Mouse (Mus musculus) left cerebral cortex, adult 9 months (tissue): ENCODE results near the gene A430078G23Rik.
A peak's percentile ranks its signal among the peaks of the same experiment; 100 is the strongest.

Experiments
- DNase-seq, 2 experiments: peaks; one replicate each; pipeline ENCODE4 v3.0.0; 2022; ENCODE audit warnings: low spot score in 2 of 2

A430078G23Rik gene

DNA sequence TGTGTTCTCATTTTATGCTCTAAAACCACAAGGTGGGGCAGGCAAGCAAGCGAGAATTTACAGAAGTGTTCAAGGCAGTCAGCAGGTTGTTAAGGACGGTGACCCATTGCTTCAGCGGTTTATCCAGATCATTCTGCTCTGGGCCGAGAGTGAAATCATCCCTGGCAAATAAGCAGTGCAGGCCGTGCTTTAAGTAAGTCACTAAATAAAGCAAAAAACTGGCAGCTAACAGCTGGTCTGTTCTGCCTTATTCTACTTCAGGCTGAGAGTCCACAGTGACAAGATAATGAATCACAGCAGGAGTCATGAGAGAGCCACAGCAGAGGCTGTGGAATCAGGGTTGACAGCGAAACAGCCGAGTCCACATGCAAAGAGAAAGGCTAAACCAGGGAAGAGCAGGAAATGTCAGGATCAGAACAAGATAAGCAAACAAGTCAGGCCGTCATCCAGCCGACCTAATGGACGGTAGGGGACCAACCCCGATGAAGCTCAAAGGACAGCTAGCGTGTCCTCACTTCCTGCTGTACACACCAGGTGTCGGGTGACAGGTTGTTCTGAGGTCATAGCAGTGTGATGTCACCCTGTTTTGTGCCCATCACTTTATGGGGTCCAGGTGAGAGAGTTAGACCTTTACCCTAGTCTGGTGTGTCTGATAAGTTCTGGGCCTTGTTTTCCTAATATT is 4.9 kb upstream of the A430078G23Rik start:
- DNase-seq: peak in 1 of 2 experiments; percentile 8

DNA sequence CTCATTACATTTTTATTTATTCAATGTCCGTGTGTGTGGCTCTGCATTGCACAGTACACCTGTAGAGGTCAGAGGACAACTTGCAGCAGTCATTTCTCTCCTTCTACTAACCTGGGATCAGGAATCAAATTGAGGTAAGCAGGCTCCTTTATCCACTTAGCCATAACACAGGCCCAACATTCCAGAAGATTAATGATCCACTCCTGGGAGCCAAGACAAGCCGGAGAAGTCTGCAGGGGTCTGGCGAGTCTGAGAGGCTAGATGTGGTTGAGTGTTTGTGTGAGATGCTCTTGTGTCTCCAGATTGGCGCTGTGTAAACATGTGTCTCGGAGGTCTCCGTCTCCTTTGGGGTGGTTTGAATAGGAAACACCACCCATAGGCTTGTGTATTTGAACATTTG is 2.5 kb upstream of the A430078G23Rik start:
- no peak for DNase-seq

DNA sequence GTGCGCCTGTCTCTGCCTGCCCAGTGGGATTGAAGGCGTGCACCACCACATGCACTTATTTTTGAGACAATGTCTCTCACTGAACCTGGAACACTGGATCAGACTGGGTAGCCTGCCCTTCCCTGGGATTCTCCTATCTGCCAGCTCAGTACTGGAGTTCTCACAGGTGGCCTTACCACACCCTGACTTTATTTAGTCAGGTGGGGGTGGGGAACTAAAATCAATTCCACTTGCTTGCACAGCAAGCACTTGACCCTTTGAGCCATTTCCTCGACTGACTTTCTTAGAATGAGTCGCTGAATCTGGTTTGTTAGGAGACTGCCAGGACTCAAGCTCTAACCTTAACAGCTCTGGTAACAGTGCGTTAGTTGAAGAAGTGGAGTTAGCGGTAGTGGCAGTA is 500 bp upstream of the A430078G23Rik start:
- no peak for DNase-seq

DNA sequence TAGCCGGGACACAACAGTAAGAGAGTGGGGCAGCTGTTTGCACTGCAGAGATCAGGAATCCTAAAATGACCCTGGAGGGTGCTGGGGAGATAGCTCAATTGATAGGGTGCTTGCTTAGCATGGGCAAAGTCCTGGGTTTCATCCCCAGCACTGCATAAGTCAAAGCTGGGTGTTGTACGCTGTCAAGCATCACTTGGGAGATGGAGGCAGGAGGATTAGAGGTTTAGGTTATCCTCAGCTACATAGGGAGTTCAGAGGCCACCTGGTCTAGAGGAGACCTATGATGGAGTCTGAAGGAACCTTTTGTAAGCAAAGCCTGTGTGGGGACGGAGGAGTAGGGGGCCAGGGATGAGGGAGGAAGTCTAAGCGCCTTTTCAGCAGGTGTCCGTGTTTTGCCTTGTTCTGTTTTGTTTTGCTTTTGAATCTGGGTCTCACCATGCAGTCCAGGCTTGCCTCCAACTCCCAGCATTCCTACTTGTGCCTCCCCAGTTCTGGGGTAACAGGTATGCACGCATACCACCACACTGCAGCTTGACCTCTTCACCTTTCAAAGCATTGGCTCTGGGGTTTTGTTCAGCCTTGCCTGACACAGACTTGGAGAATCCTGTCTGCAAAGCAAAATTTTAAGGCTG is 712 bp downstream of the A430078G23Rik start:
- DNase-seq: no peak

DNA sequence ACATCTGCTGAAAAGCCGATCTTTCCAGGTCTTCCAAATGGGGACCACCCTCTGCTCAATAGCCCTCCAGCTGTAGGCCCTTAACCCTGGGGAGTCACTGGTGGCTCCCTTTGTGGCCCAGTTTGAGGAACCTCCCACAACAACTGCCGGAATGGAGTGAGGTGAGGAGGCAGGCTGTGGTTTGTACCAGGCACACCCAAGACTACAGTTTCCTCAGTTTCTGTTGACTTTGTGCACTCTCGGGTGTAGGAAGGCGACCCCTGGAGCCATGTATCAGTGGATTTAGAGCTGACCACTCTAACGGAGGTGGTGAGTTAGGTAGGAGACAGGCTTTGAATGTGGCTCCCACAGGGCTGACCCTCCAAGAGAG is 1.2 kb downstream of the A430078G23Rik start:
- no peak for DNase-seq

DNA sequence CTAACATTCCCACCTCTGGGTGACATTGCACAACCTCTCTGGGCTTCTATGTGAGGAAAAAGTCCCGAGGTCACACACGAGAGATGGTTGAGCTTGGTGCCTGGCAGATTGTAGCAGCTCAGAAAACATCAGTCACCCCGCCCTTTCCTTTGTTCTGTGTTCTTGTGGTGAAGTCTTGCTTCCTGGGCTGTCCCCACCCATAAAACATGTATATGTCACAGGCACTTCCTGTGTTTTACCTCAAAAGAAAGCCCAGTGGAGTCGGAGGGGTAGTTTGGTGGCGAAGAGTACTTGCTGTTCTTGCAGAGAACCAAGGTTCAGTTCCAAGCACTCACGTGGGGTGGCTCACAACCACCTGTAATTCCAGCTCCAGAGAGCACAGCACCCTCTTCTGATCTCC is 2.4 kb downstream of the A430078G23Rik start:
- DNase-seq: no peak

DNA sequence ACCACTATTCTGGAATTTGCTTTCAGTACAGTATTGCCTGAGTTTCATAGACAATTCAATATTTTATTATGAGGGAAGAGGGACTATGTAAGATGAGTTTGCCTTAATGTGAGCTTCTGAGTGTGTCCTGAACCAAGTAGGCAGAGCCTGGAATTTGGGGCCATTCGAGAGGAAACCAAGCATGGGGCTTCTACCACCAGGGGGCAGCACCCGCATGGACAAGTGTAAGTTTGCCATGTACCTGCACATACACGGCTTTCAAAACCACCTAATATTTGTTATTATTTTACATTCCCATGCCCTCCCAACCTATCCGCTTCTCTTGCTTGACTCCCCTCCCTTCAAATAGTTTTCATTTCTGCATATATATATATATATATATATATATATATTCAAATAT is 4.8 kb downstream of the A430078G23Rik start:
- DNase-seq: peak in 1 of 2 experiments; percentile 85

DNA sequence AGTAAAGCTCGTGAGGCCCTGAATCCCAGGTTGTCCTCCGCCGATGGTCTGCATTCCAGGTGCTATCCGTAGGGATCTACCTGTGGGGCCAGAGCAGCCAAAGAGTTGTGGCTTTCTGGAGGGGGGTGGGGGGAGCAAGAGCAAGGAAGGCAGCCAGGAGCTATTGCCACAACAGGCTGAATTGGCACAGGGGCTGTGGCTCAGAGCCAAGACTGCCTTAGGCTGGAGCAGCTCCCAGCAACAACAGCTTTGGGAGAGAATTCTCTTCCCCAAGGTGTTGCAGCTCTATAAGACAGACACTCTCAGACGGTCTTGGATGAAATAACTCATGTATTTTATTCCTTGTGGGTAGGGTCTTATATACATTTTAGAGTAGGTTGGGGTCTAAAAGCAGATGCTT is 13.9 kb downstream of the A430078G23Rik start:
- no peak for DNase-seq

DNA sequence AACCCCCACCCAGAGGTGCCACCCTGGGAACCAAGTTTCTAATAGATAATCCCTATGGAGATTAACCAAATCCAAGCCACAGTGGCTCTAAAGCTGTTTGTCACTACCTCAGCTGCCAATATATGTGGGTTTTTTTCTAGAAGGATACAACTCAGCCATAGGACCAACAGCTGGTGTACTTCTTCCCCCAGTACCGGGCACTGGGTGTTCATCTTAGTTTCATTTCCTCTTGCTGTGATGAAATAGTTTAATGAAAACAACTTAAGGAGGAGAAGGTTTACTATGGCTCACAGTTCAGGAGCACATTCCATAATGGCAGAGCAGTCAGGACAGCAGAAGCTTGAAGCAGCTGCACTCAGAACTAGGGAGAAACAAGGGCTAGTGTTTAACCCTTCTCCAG is 14.9 kb downstream of the A430078G23Rik start:
- no peak for DNase-seq

DNA sequence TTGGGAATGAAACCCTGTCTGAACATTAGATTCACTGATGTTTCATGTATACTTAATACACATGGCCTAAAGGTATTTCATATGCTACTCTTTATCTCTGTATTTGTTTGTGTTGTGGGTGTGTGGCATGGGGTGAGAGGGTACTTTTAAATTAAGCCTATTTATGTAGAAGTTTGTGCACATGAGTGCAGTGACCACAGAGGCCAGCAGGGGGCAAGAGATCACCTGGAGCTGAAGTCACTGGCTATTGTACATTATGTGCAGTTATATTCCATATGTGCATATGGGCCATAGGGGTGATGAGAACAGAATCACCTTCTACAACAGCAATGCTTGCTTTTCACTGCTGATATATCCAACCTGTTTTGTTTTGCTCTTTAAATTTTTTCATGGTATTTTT is 22.5 kb downstream of the A430078G23Rik start:
- no peak for DNase-seq

DNA sequence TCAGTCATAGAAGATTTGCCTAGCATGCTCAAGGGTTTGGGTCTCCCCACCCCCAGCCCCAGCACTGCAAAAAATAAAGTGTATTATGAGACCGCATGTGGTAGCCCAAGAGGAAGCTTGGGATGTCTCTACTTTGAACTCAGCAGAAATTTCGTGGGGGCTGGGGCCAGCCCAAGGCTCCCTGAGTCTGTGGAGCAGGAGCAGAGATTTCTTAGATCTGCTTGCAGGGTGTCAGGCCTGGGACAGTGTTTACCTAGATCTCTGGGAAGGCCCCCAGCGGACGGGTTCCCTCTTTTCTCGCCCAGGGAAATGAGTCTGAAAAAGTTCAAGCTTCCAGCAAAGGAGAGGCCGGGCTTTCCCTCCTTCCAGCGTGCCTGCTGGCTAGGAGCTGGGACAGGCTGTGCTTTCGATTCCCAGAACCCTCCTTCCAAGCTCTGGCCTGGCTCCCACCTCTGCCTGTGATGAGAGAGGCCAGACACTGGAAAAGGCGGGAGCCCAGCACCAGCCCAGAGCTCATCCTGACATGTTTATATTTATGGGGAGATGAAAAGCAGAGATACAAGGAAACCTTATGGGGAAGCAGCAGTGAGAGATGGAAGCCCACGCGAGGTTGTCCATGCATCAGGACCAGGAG is 23.5 kb downstream of the A430078G23Rik start:
- no peak for DNase-seq

DNA sequence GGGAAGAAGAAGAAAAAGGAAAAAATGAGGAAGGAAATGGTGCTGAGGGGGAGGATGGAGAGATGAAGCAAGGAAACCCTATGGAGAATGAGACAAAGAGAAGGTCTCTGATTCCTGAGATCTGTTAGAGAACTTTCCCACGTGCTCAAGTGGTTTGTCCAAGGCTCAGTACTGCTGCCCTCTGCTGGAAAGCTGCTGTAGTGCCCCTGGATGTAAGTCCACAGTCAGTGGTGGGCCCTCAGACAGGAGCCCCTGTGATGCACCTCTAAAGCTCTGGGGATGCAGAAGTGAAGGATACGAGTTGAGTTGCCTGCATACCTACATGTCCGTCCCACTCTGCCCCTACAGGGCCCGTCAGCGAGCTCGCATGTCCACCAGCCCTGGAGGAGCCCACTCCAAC is 34.1 kb downstream of the A430078G23Rik start:
- peak in 1 of 2 experiments; percentile 63 for DNase-seq

DNA sequence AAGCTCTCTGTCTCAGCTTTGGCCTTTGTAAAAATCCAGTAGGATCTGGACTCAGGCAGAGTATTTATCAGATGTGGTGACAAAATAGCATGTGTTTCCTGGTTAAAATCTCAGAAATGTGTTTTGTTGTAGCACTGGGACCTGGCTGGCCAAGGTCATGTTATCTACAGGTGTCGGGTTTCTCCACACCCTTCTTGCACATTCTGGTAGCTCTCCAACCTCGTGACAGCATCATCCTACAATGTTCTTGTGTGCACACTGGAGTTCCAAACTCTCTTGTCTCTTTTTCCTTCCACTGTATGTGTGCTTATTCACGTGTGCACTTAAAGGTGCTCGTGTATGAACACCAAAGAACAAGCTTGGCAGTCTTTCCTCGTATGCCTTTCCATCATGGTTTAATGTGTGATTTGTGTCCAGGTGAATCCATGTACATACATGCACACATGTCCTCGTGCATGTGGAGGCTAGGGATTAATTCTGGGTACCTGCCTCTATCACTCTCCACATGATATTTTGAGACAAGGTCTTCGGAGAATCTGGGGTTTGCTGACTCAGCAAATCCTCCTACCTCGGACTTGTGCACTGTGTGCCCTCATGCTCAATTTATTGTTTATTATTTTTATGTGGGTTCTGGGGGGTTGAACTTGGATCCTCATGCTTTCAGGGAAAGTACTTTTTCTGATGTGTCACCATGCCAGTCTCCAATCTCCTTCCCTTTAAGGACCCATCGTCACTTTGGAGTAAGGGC is 35.5 kb downstream of the A430078G23Rik start:
- no peak for DNase-seq

DNA sequence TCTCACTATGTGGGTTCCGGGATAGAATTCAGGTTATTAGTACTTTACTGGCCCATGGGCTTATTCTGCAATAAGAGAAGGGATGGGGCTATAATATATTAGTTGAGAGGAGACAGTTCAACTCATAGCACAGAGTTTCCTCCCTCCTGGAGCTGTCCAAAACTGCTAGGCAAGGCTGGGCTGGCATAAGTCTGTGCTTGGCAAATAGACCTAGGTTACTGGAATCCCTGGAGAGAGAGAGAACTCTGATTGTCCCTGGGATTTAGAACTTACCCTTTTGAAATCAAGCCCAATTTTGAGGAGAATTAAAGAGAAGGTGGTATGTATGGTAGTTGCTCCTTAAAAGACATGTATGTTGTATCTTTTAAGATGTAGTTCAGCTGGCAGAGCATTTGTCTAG is 36.3 kb downstream of the A430078G23Rik start:
- DNase-seq: no peak

DNA sequence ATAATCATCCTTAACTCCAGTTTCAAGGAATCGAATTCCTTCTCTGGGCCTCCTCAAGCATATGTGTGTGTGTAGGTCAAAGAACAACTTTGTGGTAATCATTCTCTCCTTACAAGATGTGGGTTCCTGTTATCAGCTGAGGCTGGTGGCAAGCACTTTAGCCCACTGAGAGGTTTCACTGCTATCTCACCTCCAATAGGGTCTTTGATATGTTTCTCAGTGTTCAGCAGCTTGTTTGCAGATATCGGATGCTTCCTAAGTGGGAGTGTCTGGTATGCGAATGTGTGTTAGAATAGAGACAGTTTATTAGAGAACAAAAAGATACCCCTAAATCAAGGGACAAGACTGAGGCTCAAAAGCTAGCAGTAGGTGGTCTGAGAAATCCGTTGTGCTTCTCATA is 39.1 kb downstream of the A430078G23Rik start:
- DNase-seq: no peak

DNA sequence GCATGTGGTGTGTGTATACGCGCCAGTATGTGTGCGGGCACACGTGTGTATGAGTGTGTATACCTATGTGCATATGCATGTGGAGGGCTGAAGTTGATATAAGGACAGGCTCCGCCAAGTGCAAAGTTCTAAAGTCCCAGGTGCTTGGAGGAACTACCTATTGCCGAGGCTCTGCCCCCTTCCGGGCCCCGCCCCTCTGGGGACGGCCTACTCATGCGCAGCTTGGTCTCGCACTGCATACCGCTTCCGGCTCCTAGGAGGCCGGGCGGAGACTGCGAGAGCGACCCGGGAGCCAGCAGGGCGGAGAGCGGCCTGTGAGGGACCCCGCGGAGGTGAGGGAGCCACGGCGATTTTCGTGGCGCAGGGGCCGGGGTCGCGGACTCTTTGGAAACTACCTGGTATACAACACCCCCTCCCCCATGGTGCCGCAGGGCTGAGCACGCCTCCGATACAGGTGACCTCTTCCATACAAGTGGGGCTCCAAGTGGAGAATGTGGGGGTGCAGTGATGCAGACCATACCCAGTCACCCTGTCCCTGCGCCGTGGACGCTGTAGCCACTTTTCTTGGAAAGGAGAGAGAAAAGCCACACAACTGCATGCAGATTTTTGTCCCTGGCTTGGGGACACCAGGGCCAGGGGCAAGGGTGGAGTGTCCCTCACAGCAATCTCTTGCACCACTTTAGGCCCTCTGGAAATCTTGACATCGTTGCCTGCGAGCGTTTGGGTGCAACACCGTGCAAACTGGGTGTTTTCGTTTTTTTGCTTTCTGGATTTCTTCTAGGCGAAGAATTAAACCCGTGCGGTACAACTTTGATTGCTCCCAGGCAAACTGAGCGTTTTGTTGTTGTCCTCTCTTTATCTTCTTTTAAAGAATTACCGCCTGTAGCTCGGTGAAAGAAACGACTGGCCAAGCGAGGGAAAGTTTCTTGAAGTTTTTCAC is 39.8 kb downstream of the A430078G23Rik start, which contains the start of gene Arhgef18:
Gene Arhgef18, plus strand, starts transcription at position 236 of the 940 bp plus-strand sequence.
- DNase-seq: peak; percentile 62 to 82

DNA sequence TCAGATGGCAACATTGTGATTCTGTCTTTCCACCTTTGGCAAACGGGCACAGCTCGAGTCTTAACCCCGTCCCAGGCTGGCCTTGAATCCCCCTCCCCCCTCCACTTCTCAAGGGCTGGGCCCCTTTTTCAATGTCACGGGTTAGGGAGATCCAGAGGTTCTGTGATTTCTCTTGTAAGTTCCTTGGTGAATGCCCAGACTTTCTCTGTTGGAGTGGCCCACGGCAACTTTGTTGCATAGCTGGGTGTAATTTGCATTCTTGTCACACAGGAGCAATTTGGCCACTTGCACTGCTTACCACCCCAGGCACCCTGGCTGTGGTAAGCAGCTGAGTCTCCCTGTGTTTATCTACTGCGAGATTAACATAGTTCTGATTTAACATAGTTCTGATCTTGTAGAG is 41.4 kb downstream of the A430078G23Rik start:
- no peak for DNase-seq

DNA sequence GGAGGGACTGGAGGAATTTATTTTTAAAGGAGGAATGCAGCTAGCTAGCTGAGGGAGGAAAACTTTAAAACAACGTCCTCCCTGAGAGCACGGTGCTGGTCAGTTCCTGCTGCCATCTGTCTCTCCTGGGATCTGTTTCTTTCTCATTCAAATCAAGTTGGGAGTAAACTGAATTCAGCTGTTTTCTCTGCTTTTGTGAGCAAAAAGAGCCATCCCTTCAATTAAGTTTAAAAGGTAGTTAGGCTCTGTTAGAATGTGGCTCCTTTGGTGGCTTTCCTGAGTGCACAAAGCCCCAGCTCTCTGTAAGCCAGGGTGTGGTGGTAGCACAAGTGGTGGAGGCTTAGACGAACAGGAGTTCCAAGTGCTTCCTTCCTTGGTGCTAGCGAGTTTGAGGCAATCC is 42.0 kb downstream of the A430078G23Rik start:
- DNase-seq: no peak

DNA sequence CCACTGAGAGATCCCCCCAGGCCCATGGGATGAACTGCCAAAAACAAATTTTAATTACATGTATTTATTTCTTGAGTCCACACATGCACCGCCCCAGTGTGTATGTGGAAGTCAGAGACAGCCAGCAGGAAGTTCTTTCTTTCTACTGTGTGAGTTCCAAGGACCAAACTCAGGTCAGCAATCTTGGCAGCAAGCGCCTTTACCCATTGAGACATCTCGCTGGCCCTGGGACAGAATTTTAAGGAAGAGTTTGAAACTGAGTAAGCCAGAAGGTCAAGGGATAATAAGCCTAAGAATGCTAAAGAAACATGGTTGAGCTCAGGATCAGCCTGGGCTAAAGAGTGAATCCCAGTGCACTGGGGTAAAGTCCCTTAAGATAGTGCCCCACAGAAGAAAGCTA is 44.4 kb downstream of the A430078G23Rik start:
- no peak for DNase-seq

DNA sequence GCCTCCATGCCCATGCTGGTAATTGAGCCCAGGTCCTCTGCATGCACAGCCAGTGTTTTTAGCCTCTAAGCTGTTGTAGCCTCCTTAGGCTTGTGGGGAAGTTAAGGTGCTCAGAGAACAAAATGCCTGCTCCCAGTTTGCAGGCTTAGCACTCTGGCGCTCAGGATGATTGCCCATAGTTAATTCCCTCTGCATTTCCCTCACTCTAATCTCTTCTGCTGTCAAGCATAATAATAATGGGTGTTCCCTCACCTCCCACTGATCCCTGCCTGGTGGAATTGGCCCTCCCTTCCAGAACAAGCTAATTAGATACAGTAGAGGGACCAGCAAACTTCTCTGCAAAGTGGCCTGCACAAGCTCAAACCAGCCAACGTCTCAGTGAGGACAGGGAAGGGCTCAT is 47.3 kb downstream of the A430078G23Rik start:
- DNase-seq: no peak

DNA sequence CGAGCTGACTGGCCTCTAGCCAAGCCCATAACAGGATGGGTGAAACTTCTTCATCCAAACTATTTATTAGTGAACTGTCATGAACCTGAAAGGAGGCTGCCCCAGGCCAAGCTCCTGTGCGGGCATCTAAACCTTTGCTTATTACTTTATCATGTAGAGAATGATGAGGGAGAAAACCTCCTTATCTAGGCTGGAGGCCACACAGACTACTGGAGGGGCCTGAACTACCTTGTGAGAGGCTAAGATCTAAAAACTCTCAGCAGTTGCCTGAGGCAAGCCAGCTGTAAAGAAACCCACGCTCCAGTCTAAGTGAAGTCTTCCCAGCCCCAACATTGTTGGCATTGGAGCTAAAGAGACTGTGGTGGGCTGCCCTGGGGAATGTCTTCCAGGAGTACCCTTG is 54.2 kb downstream of the A430078G23Rik start:
- no peak for DNase-seq
